Mouse (Mus musculus) gastrocnemius, postnatal 36 days (tissue): ENCODE data around the gene Phlpp1. TPM values are rescaled to one million over a fixed set of nuclear protein-coding genes. Genes with fewer than 3 reads are reported as not detected.
A peak's percentile ranks its signal among the peaks of the same experiment; 100 is the strongest.
"Not testable (repeated sequence)": the region's sequence is repeated elsewhere in the genome, so short reads cannot be mapped to it uniquely, and the experiment has no call there.

Experiments used
- DNase-seq, 2 experiments: peaks; one replicate each; pipeline ENCODE4 v3.0.0; 2022
- intact Hi-C: fragments of 180-260 bp; cut with DNase I; formaldehyde crosslinking; loops from one replicate; pipeline ENCODE4 v1.15.1; 2025
- total RNA-seq, 2 experiments: library from RNA; stranded (reverse); gene quantifications; 2 replicates each; pipeline ENCODE4 v1.2.3; 2021

The Phlpp1 gene
- total RNA-seq, 2 experiments from 2014 or later: 6.3 to 6.9 TPM

GRCm38 (mm10) chr1:106289065-106289464 is 117.5 kb downstream of the Phlpp1 start:
- no peak for DNase-seq
- intact Hi-C loops: no loop called here

- no peak for DNase-seq
- intact Hi-C loops: no loop called here
Measured at GRCm38 (mm10) chr1:106289580-106289979, 118.0 kb downstream of the Phlpp1 start.

- no peak for DNase-seq
- intact Hi-C loops: no loop called here
Measured at GRCm38 (mm10) chr1:106309394-106310039, 138.0 kb downstream of the Phlpp1 start.

GRCm38 (mm10) chr1:106310285-106310684 is 138.7 kb downstream of the Phlpp1 start:
- intact Hi-C loops: no loop called here
- DNase-seq: no peak

GRCm38 (mm10) chr1:106311830-106312229 is 140.3 kb downstream of the Phlpp1 start:
- DNase-seq, intact Hi-C loops: not testable (repeated sequence)

GRCm38 (mm10) chr1:106314476-106314875 is 142.9 kb downstream of the Phlpp1 start:
- DNase-seq: no peak
- intact Hi-C loops: no loop called here

- intact Hi-C loops: no loop called here
- peak; percentile 42 to 45 for DNase-seq
Measured at GRCm38 (mm10) chr1:106316641-106317304, 145.2 kb downstream of the Phlpp1 start.

- no peak for DNase-seq
- intact Hi-C loops: no loop called here
Measured at GRCm38 (mm10) chr1:106318341-106318740, 146.8 kb downstream of the Phlpp1 start.

- intact Hi-C loops: no loop called here
- no peak for DNase-seq
Measured at GRCm38 (mm10) chr1:106320583-106320982, 149.0 kb downstream of the Phlpp1 start.

GRCm38 (mm10) chr1:106321432-106322126 is 150.0 kb downstream of the Phlpp1 start:
- no peak for DNase-seq
- intact Hi-C loops: no loop called here

GRCm38 (mm10) chr1:106326691-106327090 is 155.1 kb downstream of the Phlpp1 start:
- intact Hi-C loops: no loop called here
- no peak for DNase-seq

GRCm38 (mm10) chr1:106342100-106342499 is 170.5 kb downstream of the Phlpp1 start:
- intact Hi-C loops: no loop called here

GRCm38 (mm10) chr1:106345265-106345664 is 173.7 kb downstream of the Phlpp1 start:
- DNase-seq: no peak
- intact Hi-C loops: no loop called here

More at GRCm38 (mm10) chr1:106342100-106342499, 170.5 kb downstream of the Phlpp1 start:
- no peak for DNase-seq

GRCm38 (mm10) chr1:106346776-106347175 is 175.2 kb downstream of the Phlpp1 start:
- intact Hi-C loops: no loop called here

GRCm38 (mm10) chr1:106349116-106349515 is 177.6 kb downstream of the Phlpp1 start:
- DNase-seq: no peak
- intact Hi-C loops: no loop called here

More at GRCm38 (mm10) chr1:106346776-106347175, 175.2 kb downstream of the Phlpp1 start:
- DNase-seq: no peak

- no peak for DNase-seq
- intact Hi-C loops: no loop called here
Measured at GRCm38 (mm10) chr1:106351512-106351911, 180.0 kb downstream of the Phlpp1 start.

- intact Hi-C loops: no loop called here
Measured at GRCm38 (mm10) chr1:106352801-106353511, 181.4 kb downstream of the Phlpp1 start.

GRCm38 (mm10) chr1:106353993-106354392 is 182.4 kb downstream of the Phlpp1 start:
- intact Hi-C loops: no loop called here
- no peak for DNase-seq

More at GRCm38 (mm10) chr1:106352801-106353511, 181.4 kb downstream of the Phlpp1 start:
- DNase-seq: no peak

GRCm38 (mm10) chr1:106359474-106359873 is 187.9 kb downstream of the Phlpp1 start:
- intact Hi-C loops: no loop called here

GRCm38 (mm10) chr1:106362841-106363604 is 191.5 kb downstream of the Phlpp1 start:
- DNase-seq: no peak
- intact Hi-C loops: no loop called here

More at GRCm38 (mm10) chr1:106359474-106359873, 187.9 kb downstream of the Phlpp1 start:
- no peak for DNase-seq
